8 mouse cellular contexts compared by ENCODE assay signal in the genomic region with DNA sequence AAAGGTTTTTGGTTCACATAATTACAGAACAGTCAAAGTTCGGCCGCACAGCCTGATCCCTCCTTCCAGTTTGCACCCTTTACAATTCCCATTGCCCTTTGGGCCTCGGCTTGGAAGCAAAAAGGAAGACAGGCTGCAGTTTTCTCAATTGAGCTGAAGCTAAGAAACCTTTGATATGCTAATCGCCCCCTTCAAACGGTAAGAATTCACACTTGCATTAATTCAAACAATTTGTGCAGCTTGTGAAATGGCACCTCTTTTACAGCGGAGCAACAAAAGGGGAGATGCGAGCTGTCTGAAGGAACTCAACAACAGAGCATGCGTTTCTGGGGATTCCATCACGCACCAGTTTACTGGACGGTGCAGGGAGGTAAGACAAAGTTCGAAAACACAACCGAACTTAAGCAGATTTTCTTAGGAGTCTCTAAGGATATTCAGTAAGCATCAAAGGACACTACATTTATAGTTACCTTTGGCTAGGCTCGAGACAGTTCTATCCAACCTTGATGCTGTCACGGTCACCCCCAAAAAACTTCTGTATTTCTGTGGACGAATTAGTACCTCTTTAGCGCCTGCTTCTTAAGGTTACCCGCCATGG. TPM values are rescaled to one million over a fixed set of nuclear protein-coding genes. Genes with fewer than 3 reads are reported as not detected.
A peak's percentile ranks its signal among the peaks of the same experiment; 100 is the strongest.
DNase-seq lines count a peak whose midpoint lies in the region; ATAC-seq lines count a peak whose summit lies in the region.

No protein-coding gene starts in this region.

- 11% methylated on average over 17 of the region's 17 CpGs for WGBS in heart, embryonic 13.5 days
- 12% methylated on average over 17 of the region's 17 CpGs for WGBS in intestine, embryonic 15.5 days
- WGBS in midbrain, embryonic 15.5 days = 2% methylated on average over 17 of the region's 17 CpGs

- peak overlapping the region; percentile 96 for H3K4me3 ChIP-seq in heart, embryonic 13.5 days
- peak overlapping the region; percentile 79 for H3K4me3 ChIP-seq in intestine, embryonic 15.5 days (replicated peaks)
- H3K4me3 ChIP-seq in midbrain, embryonic 15.5 days = peak overlapping the region; percentile 74

- no peaks in the 10 kb centered on the region for H3K9me3 ChIP-seq in heart, embryonic 13.5 days
- H3K9me3 ChIP-seq in intestine, embryonic 15.5 days = no peaks in the 10 kb centered on the region
- H3K9me3 ChIP-seq in midbrain, embryonic 15.5 days = no peaks in the 10 kb centered on the region

- H3K27ac ChIP-seq in heart, embryonic 13.5 days (replicated peaks) = peak overlapping the region; percentile 100
- peak overlapping the region; percentile 100 for H3K27ac ChIP-seq in intestine, embryonic 15.5 days
- peak overlapping the region; percentile 96 for H3K27ac ChIP-seq in midbrain, embryonic 15.5 days

- peak overlapping the region; percentile 88 for H3K4me2 ChIP-seq in heart, embryonic 13.5 days
- H3K4me2 ChIP-seq in intestine, embryonic 15.5 days (replicated peaks) = peak overlapping the region; percentile 77
- H3K4me2 ChIP-seq in midbrain, embryonic 15.5 days = peak overlapping the region; percentile 62

- no peaks in the 10 kb centered on the region for H3K36me3 ChIP-seq in heart, embryonic 13.5 days
- H3K36me3 ChIP-seq in intestine, embryonic 15.5 days = no peaks in the 10 kb centered on the region
- no peaks in the 10 kb centered on the region for H3K36me3 ChIP-seq in midbrain, embryonic 15.5 days (replicated peaks)

- H3K9ac ChIP-seq in heart, embryonic 13.5 days = peak overlapping the region; percentile 95
- H3K9ac ChIP-seq in intestine, embryonic 15.5 days = peak overlapping the region; percentile 83
- H3K9ac ChIP-seq in midbrain, embryonic 15.5 days = peak overlapping the region; percentile 88

- H3K4me1 ChIP-seq in heart, embryonic 13.5 days = peaks cover 55% of the 10 kb centered on the region
- H3K4me1 ChIP-seq in intestine, embryonic 15.5 days (replicated peaks) = peaks cover 11% of the 10 kb centered on the region
- H3K4me1 ChIP-seq in midbrain, embryonic 15.5 days = peaks cover 29% of the 10 kb centered on the region

- no peak for ATAC-seq in heart, embryonic 13.5 days (ENCODE audit: extremely low read depth, insufficient number of reproducible peaks, low FRiP score, low TSS enrichment)
- no peak for ATAC-seq in intestine, embryonic 15.5 days
- ATAC-seq in midbrain, embryonic 15.5 days (replicated peaks) = no peak

- intact Hi-C loops in heart, postnatal 36 days (cut with DNase I) = loop anchor here (2.0 to 10.0 kb wide), 6 partner anchors 79 to 644 kb away; no protein-coding TSS in a partner anchor

- H3K27me3 ChIP-seq in heart, embryonic 13.5 days (replicated peaks) = no peaks in the 10 kb centered on the region
- H3K27me3 ChIP-seq in intestine, embryonic 15.5 days (replicated peaks) = no peaks in the 10 kb centered on the region
- no peaks in the 10 kb centered on the region for H3K27me3 ChIP-seq in midbrain, embryonic 15.5 days (replicated peaks)

- DNase-seq in heart, postnatal 36 days = no peak
- peak; percentile 60 for DNase-seq in embryo, embryonic 9.5 days (ENCODE audit: extremely low spot score)
- no peak for DNase-seq in right cerebral cortex, postnatal 10 days (ENCODE audit: low spot score in 2 of 2)
- no peak for DNase-seq in spleen, postnatal 14 days (ENCODE audit: low spot score in 2 of 2)
- no peak for DNase-seq in frontal cortex, postnatal 14 days (ENCODE audit: low spot score in 2 of 2)

RNA-seq across cellular contexts. Expression of a gene that starts 4.0 kb away (rescaled TPM):
- polyA plus RNA-seq in heart, embryonic 13.5 days (2015; fragmentation: Nextera tagmentation; extraction: Ambion mirVana) = 32.6 and 34.4 TPM in 2 replicates
- 10 to 100 TPM; 51.6 to 56.1 TPM for total RNA-seq in heart, postnatal 36 days (2021)
- polyA plus RNA-seq in intestine, embryonic 15.5 days (2015; fragmentation: Nextera tagmentation; extraction: Ambion mirVana) = 38.6 and 38.9 TPM in 2 replicates
- 120 and 140 TPM in 2 replicates for polyA plus RNA-seq in midbrain, embryonic 15.5 days (2015; fragmentation: Nextera tagmentation; extraction: Ambion mirVana)
